In genomic region chr15:80143760-80144159, GRCm38 (mm10) we compare ENCODE assay signal across 24 mouse cellular contexts. TPM values are rescaled to one million over a fixed set of nuclear protein-coding genes. Genes with fewer than 3 reads are reported as not detected.
DNase-seq lines count a peak whose midpoint lies in the region; TF ChIP-seq lines count a peak whose summit lies in the region.
"Had no signal": no experiment of that assay in that cellular context is flagged by ENCODE, and none has a peak within 500 bp of the region (broad histone marks: within the 10 kb centered on the region; RNA-seq: fewer than 3 reads in every experiment).

No protein-coding gene starts in this region.

- no peak for TF ChIP-seq CTCF in olfactory bulb, adult 2 months (IDR thresholded peaks at IDR 0.05; ENCODE audit: insufficient read depth, low read depth, low read length)

- WGBS in olfactory bulb, adult 2 months = 43% methylated on average over 6 of the region's 6 CpGs

- peak; percentile 47 for DNase-seq in ovary, adult 18-20 months (ENCODE audit: low spot score)
- no peak for DNase-seq in ovary, postnatal 14 days (ENCODE audit: low spot score)
- DNase-seq in ES-CJ7 (ENCODE audit: low read depth, low spot score) = peak; percentile 64
- peak; percentile 66 for DNase-seq in ZHBTc4 (ENCODE audit: low read depth, low spot score)
- DNase-seq in yolk sac, embryonic 10.5 days (ENCODE audit: low spot score) = no peak
- DNase-seq in urinary bladder, postnatal 14 days (ENCODE audit: low spot score) = no peak
- DNase-seq: adrenal gland, postnatal 10 days; cerebellum, adult 18-20 months; cerebellum, adult 9-10 months; cerebellum, postnatal 25 days; forebrain, postnatal 0 days; gastrocnemius, postnatal 36 days; heart, adult 2 months; heart, postnatal 14 days; heart, postnatal 4 days had no signal

- peak overlapping the region; percentile 79 for H3K27ac ChIP-seq in olfactory bulb, adult 2 months (ENCODE audit: insufficient read depth, low read depth, low read length)
- H3K27ac ChIP-seq: embryonic facial prominence, embryonic 12.5 days; embryonic facial prominence, embryonic 15.5 days; heart, adult 2 months; heart, embryonic 10.5 days; heart, embryonic 13.5 days; hindbrain, embryonic 14.5 days; hindbrain, postnatal 0 days had no signal

- no peak overlapping the region for H3K4me3 ChIP-seq in olfactory bulb, adult 2 months (ENCODE audit: insufficient read depth, low read depth, low read length)
- H3K4me3 ChIP-seq: embryonic facial prominence, embryonic 12.5 days; embryonic facial prominence, embryonic 15.5 days; heart, adult 2 months; heart, embryonic 10.5 days; heart, embryonic 13.5 days had no signal

- H3K4me1 ChIP-seq in olfactory bulb, adult 2 months (ENCODE audit: control insufficient read depth, insufficient read depth, low read length) = peaks cover 8% of the 10 kb centered on the region

- TF ChIP-seq POLR2A in olfactory bulb, adult 2 months (IDR thresholded peaks at IDR 0.05; ENCODE audit: insufficient read depth, low read depth, low read length) = no peak

RNA-seq across cellular contexts. Expression of gene Tab1, which starts 10.8 kb away (rescaled TPM):
- not detected in 2 replicates for polyA plus RNA-seq in olfactory bulb, adult 2 months (2012; ENCODE audit: insufficient read depth, insufficient read length, low replicate concordance, missing spikeins)

RNA-seq across cellular contexts. Expression of gene Mgat3, which starts 29.8 kb away (rescaled TPM):
- 65.1 TPM in 1 of 2 replicates, not detected in the other for polyA plus RNA-seq in olfactory bulb, adult 2 months (2012; ENCODE audit: insufficient read depth, insufficient read length, low replicate concordance, missing spikeins)
- polyA plus RNA-seq: G1E; inflammation-experienced regulatory T-cells, adult 6 months had no signal

RNA-seq across cellular contexts. Expression of gene Rpl3, which starts 52.1 kb away (rescaled TPM):
- 3,528 TPM in 1 of 2 replicates, not detected in the other for polyA plus RNA-seq in olfactory bulb, adult 2 months (2012; ENCODE audit: insufficient read depth, insufficient read length, low replicate concordance, missing spikeins)

RNA-seq across cellular contexts. Expression of gene Syngr1, which starts 52.6 kb away (rescaled TPM):
- polyA plus RNA-seq in olfactory bulb, adult 2 months (2012; ENCODE audit: insufficient read depth, insufficient read length, low replicate concordance, missing spikeins) = 72.7 TPM in 1 of 2 replicates, not detected in the other

Comparison
In these comparisons a context has a peak if more than half of its experiments do, and no peak if none do; other contexts are left out.
1. DNase-seq: peak in ovary, adult 18-20 months (single experiment), ES-CJ7 (single experiment) and ZHBTc4 (single experiment); none in ovary, postnatal 14 days (single experiment), yolk sac, embryonic 10.5 days (single experiment) and urinary bladder, postnatal 14 days (single experiment).